Mouse (Mus musculus) olfactory bulb, adult 2 months (tissue): ENCODE data around the gene Cwc22.

Experiments
- CTCF ChIP-seq: fragments of 200-500 bp; IDR thresholded peaks from 2 replicates; pipeline ENCODE4 v1.5.1; 2012; ENCODE audit warnings: low read depth, mild to moderate bottlenecking, low read length, moderate library complexity; ENCODE audit not compliant: insufficient read depth
- POLR2A ChIP-seq: fragments of 200-500 bp; IDR thresholded peaks from 2 replicates; pipeline ENCODE4 v1.6.1; 2012; ENCODE audit warnings: mild to moderate bottlenecking, low read depth, low read length, moderate library complexity; ENCODE audit not compliant: insufficient read depth

DNA sequence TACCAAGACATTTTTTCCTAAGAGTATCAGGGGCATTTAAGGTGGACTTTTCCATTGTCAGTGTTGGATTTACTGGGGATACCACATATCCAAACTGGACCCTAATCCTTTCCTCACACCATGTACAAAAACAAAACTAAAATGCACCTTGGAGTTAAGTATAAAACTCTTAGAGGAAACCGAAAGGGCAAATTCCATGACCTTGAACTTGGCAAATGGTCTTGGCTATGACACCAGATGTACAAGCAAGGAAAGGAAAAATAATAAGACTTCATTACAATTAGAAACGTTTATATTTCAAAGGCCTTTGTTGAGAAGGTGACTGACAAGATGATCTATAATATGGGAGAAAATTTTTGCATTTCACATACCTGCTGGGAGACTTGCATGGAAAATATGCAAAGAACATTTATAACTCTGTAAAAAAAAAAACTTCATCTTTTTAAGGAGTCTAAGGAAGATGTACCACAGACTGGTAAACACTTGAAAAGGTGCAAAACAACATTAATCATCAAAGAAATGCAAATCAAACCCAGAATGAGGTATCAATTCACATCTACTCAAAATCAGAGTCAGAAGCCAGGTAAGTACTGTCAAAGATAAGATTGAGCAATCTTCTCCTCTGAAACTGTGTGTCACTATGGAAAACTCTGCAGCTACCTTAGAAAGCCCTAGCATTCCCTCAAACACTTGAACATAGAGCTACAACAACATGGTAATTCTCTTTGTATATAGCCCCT lies 40.0 kb upstream of the Cwc22 start:
- TF ChIP-seq POLR2A (no peak), CTCF (no peak)
